Mouse (Mus musculus): ENCODE data around the gene Tmem230.

Tmem230 gene

DNA sequence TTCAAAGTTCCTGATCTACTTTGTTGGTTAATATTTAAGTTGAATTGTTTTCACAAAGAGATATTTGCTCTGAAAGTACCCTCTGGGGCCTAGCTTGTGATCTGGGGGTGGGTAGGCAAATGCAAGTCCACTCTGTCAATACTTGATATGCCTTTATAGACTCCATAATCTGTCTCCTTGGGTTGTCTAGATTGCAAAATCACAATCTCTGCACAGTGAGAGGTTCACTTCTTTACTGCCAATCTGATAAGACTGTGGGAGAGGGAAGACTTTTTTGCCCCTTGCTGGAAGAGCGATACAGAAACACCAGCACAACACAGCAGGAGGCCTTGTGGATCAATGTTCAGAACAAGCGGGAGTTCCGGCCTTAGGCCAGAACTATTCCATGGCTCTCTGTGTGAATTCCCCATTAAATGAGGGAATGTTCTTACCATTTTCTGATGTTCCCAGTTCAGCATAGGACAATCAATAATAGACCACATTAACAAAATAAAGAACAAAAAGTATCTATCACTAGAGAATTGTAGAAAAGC, 15.1 kb downstream of the Tmem230 start:
- no peak for DNase-seq (ENCODE audit: low read depth)

DNA sequence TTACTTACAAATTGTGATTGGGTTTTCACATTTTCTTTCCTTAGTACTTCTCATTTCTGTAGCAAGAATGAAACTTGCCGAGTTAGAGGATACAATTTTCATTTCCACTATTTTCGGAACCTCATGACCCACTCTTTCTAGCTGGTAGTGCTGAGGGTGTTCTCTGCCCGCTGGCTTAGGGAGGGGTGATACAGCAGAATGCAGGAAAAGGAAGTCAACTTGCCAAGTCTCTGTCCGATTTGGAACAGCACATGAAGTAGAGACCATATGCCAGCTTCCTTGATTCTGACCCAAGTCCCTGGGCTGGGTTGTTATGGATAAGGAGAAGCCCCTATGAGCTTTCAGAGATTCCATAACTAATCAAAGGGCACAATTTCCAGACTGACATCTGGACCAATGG, 23.2 kb downstream of the Tmem230 start:
- no peak for DNase-seq (ENCODE audit: low read depth)

DNA sequence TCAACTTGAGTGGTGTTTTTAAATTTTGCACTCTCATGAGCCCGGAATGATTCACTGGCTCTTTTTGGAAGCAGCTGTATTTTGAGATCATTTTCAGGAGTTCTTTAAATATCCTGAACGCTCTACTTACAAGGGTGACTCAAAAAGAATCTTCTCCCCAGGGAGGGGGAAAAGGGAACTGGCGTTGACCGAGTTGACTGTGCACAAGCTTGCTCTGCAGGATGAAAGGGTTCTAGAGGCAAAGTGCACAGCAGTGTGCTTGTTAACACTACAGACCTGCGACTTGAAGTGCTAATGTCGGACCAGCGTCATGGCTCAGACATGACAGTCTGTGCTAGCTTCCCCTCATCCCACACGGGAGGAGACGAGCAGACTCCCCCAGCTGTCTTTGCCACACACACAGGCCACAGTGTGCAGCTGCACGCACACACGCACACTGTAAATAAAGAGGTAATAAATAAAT, 26.0 kb downstream of the Tmem230 start:
- no peak for DNase-seq (ENCODE audit: low read depth)

DNA sequence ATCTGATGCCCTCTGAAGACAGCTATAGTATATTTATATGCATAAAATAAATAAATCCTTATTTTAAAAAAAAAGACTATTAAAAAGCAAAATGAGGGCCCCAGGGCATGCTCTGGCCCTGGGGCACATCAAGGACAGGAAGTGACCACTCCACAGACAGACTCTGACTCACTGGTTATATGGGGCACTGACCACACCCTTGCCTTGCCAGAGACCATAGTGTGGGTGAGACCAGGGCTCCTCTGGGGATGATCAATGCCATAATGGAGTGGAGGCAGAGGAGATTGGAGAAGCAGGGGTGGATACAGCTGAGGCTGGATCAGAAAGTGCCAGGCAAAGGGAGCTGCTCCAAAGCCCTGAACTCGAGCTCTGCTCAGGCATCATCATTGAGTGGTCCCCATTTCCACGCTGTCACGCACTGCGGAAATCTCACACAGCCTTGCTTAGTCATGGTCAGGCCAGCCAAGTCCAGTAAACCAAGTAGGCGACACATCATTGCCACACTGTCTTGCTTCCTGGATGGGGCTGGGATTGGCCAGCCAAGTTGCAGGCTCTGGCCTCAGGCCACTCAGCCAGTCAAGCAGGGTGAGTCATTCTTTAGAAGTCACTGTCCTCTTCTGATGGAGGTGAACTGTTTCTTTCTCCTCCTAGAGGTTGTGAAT, 35.5 kb downstream of the Tmem230 start:
- DNase-seq (ENCODE audit: low read depth) = no peak

DNA sequence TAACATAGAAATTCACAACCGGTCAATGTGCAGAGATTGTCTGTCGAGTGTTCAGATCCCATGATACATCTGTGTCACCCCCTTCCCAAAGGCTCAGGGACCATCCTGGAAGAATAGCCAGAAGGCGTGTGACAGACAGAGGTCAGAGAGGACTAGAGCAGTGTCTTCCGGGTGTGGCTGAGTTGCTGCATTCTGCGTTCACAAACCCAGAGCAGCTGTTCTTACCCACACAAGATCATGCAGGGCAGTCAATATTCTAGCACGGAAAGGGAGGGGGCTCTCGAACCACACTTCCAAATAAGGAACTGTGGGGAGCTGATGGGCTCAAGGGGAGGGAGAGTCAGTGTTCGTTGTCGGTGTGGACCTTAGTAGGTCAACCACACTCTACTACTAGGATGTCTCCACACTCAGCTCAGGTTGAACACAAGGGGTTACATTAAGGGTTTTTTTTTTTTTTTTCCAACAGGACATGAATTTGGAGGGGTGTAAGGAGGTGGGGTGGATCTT, 36.7 kb downstream of the Tmem230 start:
- DNase-seq (ENCODE audit: low read depth) = no peak

DNA sequence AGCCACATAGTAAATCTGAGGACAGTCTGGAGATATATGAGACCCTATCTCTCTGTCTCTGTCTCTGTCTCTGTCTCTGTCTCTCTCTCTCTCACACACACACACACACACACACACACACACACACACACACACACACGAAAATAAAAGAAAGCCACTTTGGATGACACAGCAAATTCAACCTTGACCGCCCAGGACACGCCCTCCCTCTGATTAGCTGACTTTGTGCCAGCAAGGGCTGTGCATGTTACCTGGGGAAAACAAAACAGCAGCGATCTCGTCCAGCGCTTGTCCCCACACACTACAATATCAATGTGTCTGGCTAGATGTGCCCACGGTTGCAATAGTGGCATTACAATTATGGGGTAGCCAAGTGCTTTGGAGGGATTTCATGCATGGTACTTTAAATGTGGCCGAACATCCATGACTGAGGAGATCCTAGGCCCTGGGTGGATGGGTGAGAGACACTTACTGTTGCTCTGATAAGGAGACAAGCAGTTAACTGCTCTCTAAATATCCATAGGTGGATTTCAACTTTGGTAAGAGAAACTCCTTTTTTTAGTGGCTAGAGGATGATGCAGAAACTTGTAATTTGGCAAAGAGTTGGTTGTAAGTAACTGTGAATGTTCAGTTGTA, 39.2 kb downstream of the Tmem230 start:
- DNase-seq (ENCODE audit: low read depth) = no peak

DNA sequence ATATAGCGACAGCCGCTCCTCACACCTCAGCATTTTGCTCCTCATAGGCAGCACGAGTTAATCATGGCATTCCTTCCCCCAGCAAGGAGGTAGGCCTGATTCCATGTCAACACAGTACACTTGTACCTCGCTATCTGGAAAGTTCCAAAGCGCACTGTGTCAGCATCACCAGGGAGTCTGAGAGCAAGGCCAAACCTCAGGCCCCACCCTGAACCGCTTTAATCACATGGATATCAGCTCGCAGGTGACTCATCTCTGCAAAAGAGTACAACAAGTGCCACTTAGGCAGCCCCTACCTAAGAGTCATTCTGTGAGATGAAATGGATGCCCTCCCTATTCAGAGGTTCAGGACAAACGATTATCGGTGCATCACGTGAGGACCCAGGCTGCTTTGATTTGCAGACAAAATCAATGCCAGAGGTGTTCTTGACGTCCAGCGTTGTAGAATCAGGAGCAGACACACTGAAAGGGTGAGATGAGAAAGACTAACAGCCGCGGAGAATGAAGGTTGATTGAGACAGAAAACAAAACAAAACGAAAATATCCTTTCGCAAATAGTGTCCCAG, 41.2 kb downstream of the Tmem230 start:
- DNase-seq (ENCODE audit: low read depth) = no peak

DNA sequence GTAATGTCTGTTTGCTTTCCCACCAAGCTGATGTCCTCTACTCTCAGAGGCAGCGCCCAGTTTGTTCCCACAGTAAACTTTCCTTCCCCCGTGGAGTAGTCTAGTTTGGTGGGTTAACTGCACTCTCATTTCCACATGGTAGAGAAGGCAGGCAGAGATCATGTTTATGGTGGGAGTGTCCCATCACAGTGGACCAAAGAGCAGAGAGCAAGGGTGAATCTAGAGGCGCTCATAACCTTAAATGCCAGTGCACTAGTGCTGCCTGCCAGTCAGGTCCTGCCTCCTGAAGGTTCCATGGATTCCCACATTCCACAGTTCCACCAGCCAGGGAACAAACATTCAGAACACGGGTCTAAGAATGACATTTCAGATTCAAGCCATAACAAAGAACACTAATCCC, 42.1 kb downstream of the Tmem230 start:
- DNase-seq (ENCODE audit: low read depth) = no peak

DNA sequence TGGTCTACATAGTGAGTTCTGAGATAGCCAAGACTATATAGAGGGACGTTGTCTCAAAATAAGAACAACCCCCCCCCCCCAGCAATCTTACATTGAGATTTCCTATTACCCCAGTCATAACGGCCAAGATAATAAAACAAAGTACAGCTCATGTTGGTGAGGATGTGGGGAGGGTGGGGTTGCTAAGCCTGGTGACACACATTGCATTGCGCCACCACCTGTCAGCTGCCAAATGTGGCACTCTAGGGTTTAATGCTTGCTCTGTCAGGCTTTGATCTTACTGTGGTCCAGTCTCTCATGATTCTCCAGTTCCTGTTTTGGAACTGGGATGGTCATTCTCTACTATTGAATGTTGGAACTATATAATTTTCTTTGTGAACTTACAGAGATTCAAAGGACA, 43.8 kb downstream of the Tmem230 start:
- peak; percentile 55 for DNase-seq (ENCODE audit: low read depth)

DNA sequence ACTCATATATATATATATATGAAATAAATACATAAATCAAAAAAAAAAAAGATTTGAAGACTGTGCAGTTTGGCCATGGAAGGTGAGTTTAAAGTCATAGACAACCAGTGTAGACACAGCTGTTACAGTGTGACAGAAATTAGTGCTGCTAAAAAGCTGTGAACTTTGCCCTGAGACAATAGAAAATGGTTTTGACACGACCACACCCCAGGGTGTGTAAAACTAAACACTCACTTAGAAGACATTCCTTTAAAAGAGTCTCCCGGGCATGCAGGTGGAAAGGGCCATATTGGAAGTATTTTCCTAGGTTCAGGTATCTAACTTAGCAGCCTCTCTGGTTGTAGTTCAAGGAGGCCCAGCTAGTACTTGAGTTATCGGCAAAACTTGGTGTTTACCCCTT, 44.4 kb downstream of the Tmem230 start:
- DNase-seq (ENCODE audit: low read depth) = no peak

DNA sequence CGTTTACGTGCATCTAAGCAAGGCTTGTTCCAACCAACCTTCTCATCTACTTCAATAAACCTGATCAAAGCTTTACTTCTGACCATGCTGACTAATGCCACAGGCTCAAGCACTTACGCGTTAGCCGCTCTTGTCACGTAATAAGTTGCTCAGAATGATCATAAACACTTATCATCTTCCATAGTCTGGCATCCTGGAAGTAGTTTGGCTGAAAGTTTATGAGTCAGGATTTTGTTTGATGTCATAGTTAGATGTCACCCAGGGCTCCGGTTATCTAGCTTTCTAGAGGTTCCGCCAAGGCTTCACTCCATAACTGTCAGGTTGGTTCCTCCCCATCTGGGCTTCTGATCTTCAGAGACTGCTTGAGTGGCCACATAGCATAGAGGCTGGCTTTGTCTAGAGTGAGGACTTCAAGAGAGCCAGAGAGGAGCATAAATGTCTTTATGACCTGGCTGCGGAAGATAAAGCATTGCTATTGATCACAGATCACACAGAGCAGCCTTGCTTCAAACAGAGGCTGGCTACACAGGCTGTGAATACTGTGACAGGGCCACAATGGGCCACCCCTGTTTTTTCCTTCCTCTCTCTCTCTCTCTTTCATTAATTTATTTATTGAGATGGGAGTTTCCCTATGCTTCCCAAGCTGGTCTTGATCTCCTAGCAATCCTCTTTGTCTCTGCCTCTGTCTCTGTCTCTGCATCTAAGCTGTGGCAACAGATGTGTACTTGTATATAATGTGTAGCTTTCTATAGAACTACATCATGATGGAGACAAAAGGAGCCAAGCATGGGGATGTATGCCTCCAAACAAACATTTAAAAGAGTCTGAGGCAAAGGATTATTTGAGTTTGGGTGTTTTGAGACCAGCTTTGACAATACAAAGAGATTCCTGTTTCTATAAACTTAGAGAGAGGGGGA, 49.3 kb downstream of the Tmem230 start:
- no peak for DNase-seq (ENCODE audit: low read depth)

DNA sequence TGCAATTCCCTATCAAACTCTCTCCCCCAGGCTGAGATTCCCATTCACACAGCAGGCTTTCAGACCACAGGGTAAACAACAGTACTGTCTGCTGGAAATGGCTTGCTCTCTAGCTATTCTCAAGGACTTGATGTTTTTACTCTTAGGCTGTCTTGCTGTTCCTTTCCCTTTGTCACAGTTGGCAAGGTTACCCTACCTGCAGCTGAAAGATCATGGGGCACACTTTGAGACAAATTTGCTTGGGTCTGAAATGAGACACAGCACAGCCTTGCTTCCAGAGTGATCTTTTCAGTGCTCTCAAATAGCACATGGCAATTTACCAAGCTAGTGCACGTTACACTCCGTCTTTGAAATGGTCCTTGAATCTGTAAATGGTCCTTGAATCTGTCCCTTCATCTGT, 52.0 kb downstream of the Tmem230 start:
- DNase-seq (ENCODE audit: low read depth) = no peak

DNA sequence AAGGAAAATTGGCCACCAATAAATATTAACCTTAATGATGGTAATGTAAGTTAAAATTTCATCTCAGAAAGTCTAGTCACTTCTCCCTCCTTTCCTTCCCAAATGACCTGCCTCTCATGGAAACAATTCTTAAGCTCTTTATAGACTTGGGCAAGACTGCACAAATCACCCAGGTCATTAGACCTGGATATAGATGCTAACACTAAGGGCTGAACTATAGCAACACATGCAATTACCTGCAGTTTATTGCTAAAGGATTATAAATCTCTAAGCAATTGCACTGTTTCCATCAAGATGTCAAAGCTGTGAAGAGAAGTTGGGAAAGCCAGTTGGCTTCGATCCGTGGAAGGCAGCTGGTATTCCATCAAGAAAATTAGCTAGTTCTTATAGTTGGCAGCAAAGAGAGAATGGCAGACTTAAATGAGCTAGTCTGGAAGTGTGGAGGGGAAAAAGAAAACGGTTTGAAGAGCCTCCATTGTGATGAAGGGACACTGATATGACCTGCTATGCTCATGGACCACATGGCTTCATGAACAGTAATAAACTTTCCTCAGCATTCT, 56.9 kb downstream of the Tmem230 start:
- no peak for DNase-seq (ENCODE audit: low read depth)
